Mouse (Mus musculus): ENCODE measurements around the gene Tpgs1. TPM values are rescaled to one million over a fixed set of nuclear protein-coding genes. Genes with fewer than 3 reads are reported as not detected.
A peak's percentile ranks its signal among the peaks of the same experiment; 100 is the strongest.

Gene Tpgs1
- 107 and 124 TPM in 2 replicates for polyA plus RNA-seq (2015; fragmentation: Nextera tagmentation; extraction: Ambion mirVana)

DNA sequence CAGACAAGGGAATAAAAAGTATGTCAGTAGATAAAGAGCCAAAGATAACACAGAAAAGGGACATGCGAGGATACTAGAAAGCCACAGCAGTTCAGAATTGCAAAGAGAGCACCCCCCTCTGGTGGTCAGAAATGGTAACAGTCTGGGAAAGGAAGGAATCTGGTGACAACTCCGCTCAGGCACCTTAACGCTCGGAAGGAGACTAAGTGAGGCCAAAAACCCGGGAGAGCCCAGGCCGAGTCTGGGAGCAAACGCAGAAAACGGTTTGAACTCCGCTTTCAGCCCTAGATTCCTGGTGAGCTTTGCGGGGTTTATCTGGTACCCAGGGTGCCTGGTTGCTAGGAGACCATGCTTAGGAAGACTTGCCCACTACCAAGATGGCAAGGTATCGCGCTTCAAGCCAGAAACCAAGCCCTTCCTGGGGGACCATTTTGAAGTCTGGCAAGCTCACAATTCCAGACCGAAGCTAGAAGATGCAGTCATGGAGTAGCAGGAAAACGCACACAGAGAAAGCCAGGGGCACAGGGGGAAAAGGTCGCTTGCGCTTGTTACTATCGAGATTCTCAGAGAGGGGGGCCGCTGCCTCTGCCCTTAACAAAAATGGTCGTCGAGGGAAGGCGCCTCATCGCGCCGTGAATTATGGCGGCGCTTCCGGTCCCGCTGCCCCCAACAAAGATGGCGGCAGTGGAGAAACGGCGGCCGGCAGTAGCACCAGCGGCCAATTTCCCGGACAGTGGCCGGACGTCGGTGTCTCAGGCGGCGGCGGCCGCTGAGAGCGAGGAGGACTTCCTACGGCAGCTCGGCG is at the start of gene Tpgs1:
TSS of gene Tpgs1 (plus strand) at position 599 of the 805 bp plus-strand sequence.
- H3K9ac ChIP-seq (ENCODE audit: low read depth, low read length): peak within 1 kb of the TSS; percentile 94
- peak within 1 kb of the TSS; percentile 96 for H3K4me2 ChIP-seq (ENCODE audit: low read length)
- WGBS: under 1% methylated on average over 45 of the region's 45 CpGs
- no peaks in the 10 kb centered on the region for H3K9me3 ChIP-seq (ENCODE audit: control insufficient read depth, low read length)
- H3K27ac ChIP-seq (ENCODE audit: low read depth, low read length): peak within 1 kb of the TSS; percentile 99
- peak within 1 kb of the TSS; percentile 97 for H3K4me3 ChIP-seq (ENCODE audit: low read length)
- peaks cover 19% of the 10 kb centered on the region for H3K4me1 ChIP-seq (ENCODE audit: control insufficient read depth, insufficient read depth, low read depth, low read length)
- no peaks in the 10 kb centered on the region for H3K27me3 ChIP-seq (replicated peaks; ENCODE audit: control insufficient read depth, insufficient read depth, low read length)
- peak; percentile 86 for ATAC-seq
- no peaks in the 10 kb centered on the region for H3K36me3 ChIP-seq (ENCODE audit: control insufficient read depth, insufficient read depth, low read length)

DNA sequence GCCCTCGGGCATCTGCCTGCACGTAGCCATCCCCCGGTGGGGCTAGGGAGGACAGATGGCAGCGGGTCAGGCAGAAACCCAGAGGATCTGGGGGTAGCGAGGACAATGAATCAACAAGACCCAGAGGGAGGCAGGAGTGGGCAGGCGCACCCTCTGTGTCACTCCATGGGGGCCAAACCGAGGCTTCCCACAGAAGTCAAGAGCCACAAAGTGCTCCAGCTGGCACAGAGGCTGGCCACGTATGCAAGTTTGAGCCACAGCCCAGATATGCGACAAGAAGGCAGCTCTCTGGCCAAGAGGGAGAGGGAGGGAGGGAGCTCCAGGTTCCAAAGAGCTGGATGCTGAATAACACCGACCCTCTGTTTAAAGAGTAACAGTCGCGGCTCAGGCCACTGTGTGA is 45.2 kb upstream of the Tpgs1 start:
- no peaks in the 10 kb centered on the region for H3K9me3 ChIP-seq (ENCODE audit: control insufficient read depth, low read length)
- H3K4me3 ChIP-seq (ENCODE audit: low read length): no peak overlapping the region
- no peaks in the 10 kb centered on the region for H3K36me3 ChIP-seq (ENCODE audit: control insufficient read depth, insufficient read depth, low read length)
- no peak for ATAC-seq
- WGBS: 51% methylated on average over 12 of the region's 12 CpGs
- H3K4me1 ChIP-seq (ENCODE audit: control insufficient read depth, insufficient read depth, low read depth, low read length): no peaks in the 10 kb centered on the region
- H3K27ac ChIP-seq (ENCODE audit: low read depth, low read length): no peak overlapping the region
- H3K4me2 ChIP-seq (ENCODE audit: low read length): no peak overlapping the region
- no peaks in the 10 kb centered on the region for H3K27me3 ChIP-seq (replicated peaks; ENCODE audit: control insufficient read depth, insufficient read depth, low read length)
- no peak overlapping the region for H3K9ac ChIP-seq (ENCODE audit: low read depth, low read length)

DNA sequence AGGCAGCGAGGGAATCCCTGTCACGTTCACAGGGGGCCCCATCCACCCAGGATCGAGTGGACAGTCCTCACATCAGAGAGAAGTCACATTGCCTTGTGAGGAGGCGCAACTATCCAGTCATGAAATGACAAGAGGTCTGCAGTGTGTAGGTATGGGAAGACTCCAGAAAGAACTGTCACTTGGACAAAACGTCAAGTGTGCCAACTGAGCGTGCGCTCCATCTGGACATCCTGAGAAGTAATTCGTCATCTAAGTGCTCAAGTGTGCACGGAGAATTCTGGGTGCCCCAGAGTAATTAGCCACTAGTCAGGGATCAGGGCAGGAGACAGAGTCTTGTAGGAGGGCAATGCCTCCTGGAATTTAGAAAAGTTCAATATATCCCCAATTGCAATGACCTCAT is 43.8 kb upstream of the Tpgs1 start:
- Histone ChIP-seq H3K27me3 (replicated peaks; ENCODE audit: control insufficient read depth, insufficient read depth, low read length) (no peaks in the 10 kb centered on the region), H3K27ac (ENCODE audit: low read depth, low read length) (no peak overlapping the region), H3K4me3 (ENCODE audit: low read length) (no peak overlapping the region), H3K9ac (ENCODE audit: low read depth, low read length) (no peak overlapping the region), H3K4me1 (ENCODE audit: control insufficient read depth, insufficient read depth, low read depth, low read length) (no peaks in the 10 kb centered on the region), H3K4me2 (ENCODE audit: low read length) (no peak overlapping the region), H3K36me3 (ENCODE audit: control insufficient read depth, insufficient read depth, low read length) (no peaks in the 10 kb centered on the region), H3K9me3 (ENCODE audit: control insufficient read depth, low read length) (no peaks in the 10 kb centered on the region)
- ATAC-seq: no peak
- 78% methylated on average over 9 of the region's 9 CpGs for WGBS

DNA sequence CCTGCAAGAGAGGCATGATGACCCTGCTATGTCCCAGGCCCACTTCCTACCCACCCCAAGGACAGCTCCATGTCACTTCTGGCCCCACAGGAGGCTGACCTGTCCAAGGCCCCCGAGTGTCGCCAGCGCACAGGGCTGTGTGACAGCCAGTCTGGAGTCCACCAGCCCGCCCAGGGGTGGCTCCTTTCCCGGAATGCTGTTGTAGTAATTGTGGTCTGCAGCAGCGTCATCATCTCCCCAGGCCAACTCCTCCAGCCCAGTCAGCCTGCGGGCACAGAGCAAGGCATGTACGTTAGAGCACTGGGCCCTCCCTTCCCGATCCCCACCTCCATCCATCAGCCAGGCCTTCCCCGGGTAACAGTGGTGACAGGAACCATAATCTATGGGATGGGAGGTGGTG is 43.0 kb upstream of the Tpgs1 start:
- H3K9me3 ChIP-seq (ENCODE audit: control insufficient read depth, low read length): no peaks in the 10 kb centered on the region
- H3K4me3 ChIP-seq (ENCODE audit: low read length): no peak overlapping the region
- H3K27me3 ChIP-seq (replicated peaks; ENCODE audit: control insufficient read depth, insufficient read depth, low read length): no peaks in the 10 kb centered on the region
- no peak for ATAC-seq
- H3K4me1 ChIP-seq (ENCODE audit: control insufficient read depth, insufficient read depth, low read depth, low read length): no peaks in the 10 kb centered on the region
- H3K9ac ChIP-seq (ENCODE audit: low read depth, low read length): no peak overlapping the region
- WGBS: 79% methylated on average over 10 of the region's 10 CpGs
- H3K4me2 ChIP-seq (ENCODE audit: low read length): no peak overlapping the region
- H3K27ac ChIP-seq (ENCODE audit: low read depth, low read length): no peak overlapping the region
- H3K36me3 ChIP-seq (ENCODE audit: control insufficient read depth, insufficient read depth, low read length): no peaks in the 10 kb centered on the region

DNA sequence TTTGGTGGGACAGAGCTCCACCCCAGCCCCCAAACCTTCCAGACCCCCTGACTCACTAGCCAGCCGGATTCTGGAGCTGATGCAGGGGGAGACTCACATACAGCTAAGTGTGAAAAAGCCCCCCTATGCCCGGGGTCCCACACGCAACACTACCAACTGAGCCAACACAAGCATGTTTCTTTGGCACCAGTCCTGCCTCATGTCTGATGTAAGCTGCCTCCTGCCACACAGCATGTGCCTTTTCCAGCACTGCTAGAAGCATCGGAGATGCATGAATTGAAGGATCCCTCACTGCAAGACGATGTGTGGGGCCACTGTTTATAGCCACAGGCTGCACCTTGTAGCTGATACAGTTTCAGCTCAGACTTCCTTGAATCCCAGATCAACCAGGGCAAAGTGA is 40.8 kb upstream of the Tpgs1 start:
- Histone ChIP-seq H3K36me3 (ENCODE audit: control insufficient read depth, insufficient read depth, low read length) (no peaks in the 10 kb centered on the region), H3K4me2 (ENCODE audit: low read length) (no peak overlapping the region), H3K27ac (ENCODE audit: low read depth, low read length) (no peak overlapping the region), H3K27me3 (replicated peaks; ENCODE audit: control insufficient read depth, insufficient read depth, low read length) (no peaks in the 10 kb centered on the region), H3K4me3 (ENCODE audit: low read length) (no peak overlapping the region), H3K4me1 (ENCODE audit: control insufficient read depth, insufficient read depth, low read depth, low read length) (no peaks in the 10 kb centered on the region), H3K9ac (ENCODE audit: low read depth, low read length) (no peak overlapping the region), H3K9me3 (ENCODE audit: control insufficient read depth, low read length) (no peaks in the 10 kb centered on the region)
- 74% methylated on average over 5 of the region's 5 CpGs for WGBS
- no peak for ATAC-seq

DNA sequence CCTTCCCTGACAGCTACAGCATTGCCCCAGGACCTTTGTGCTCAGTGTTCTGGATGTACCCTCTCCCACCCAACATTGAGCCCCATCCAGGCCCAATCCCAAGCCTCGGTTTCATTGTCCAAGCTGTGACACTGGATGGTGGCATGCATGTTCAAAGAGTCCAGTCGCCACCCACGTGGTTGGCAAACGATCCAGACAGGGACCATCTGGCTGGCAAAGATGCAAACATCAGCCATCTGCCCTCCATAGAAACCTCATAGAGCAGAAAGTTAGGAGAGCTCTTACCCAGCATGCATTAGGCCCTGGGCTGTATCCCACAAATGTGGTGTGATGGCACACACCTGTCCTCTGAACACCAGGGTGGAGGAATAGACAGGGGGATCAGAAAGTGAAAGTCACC is 37.7 kb upstream of the Tpgs1 start:
- ATAC-seq: peak; percentile 67
- peak overlapping the region; percentile 35 for H3K27ac ChIP-seq (ENCODE audit: low read depth, low read length)
- H3K4me1 ChIP-seq (ENCODE audit: control insufficient read depth, insufficient read depth, low read depth, low read length): no peaks in the 10 kb centered on the region; the same call in 1 of the 2 replicates
- no peaks in the 10 kb centered on the region for H3K27me3 ChIP-seq (replicated peaks; ENCODE audit: control insufficient read depth, insufficient read depth, low read length)
- no peaks in the 10 kb centered on the region for H3K36me3 ChIP-seq (ENCODE audit: control insufficient read depth, insufficient read depth, low read length)
- H3K9ac ChIP-seq (ENCODE audit: low read depth, low read length): no peak overlapping the region
- no peaks in the 10 kb centered on the region for H3K9me3 ChIP-seq (ENCODE audit: control insufficient read depth, low read length)
- H3K4me2 ChIP-seq (ENCODE audit: low read length): no peak overlapping the region
- H3K4me3 ChIP-seq (ENCODE audit: low read length): no peak overlapping the region
- WGBS: 51% methylated on average over 4 of the region's 4 CpGs

DNA sequence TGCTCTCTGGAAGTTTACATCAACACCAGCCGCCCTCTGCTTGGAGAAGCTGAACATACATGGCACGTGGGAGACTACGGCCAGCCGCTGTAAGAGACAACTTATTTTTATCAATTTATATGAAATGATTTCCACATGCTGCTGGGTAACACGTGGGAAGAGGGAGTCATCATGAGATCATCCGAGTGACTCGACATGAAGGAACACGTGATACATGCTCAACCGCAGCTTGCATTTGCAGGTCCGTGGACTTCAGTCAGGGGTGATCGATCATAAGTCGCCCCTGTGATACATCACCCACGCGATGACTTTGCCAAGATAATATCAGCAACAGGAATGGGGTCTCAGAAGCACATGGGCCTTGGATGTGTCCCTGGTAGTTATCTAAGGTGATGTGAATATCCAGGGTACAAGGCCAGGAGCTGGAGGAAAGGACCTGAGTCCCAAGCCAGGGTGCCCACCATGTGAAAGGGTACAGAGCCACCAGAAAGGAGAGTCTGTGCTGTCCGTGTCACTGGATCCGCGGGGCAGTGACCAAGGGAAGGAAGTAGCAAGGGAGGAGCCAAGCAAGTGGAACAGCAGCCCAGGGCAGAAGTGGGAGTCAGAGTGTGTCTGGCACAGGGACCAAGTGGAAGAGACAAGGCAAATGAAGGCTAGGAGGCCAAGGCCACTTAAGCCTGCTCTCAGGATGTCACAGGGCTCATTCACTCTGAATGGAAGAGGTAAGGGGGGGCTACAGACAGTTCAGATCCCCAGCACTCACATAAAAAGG is 36.0 kb upstream of the Tpgs1 start:
- Histone ChIP-seq H3K9ac (ENCODE audit: low read depth, low read length) (no peak overlapping the region), H3K27me3 (replicated peaks; ENCODE audit: control insufficient read depth, insufficient read depth, low read length) (no peaks in the 10 kb centered on the region), H3K4me1 (ENCODE audit: control insufficient read depth, insufficient read depth, low read depth, low read length) (peaks cover 4% of the 10 kb centered on the region), H3K4me3 (ENCODE audit: low read length) (no peak overlapping the region), H3K9me3 (ENCODE audit: control insufficient read depth, low read length) (no peaks in the 10 kb centered on the region), H3K36me3 (ENCODE audit: control insufficient read depth, insufficient read depth, low read length) (no peaks in the 10 kb centered on the region), H3K27ac (ENCODE audit: low read depth, low read length) (no peak overlapping the region), H3K4me2 (ENCODE audit: low read length) (no peak overlapping the region)
- WGBS: 86% methylated on average over 17 of the region's 17 CpGs
- no peak for ATAC-seq

DNA sequence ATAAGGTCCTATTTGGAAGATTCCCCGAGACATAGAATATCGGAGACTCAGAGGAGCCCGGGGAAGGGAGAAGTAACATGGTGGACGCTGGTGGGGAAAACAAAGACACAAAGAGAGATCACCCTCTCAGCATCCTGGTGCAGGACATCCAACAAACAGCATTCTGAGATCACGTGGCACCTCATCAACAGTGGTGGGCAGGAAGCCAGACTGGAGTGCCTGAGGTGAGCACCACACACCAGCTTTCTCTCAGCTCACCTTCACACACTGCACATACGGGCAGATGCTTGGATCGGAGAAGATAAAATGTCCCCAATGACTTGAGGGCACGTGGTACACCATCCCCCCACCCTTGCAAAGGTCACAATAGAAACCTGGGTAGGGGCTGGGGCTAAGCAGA is 32.9 kb upstream of the Tpgs1 start:
- Histone ChIP-seq H3K4me1 (ENCODE audit: control insufficient read depth, insufficient read depth, low read depth, low read length) (peaks cover 15% of the 10 kb centered on the region), H3K27me3 (replicated peaks; ENCODE audit: control insufficient read depth, insufficient read depth, low read length) (no peaks in the 10 kb centered on the region; the same call in none of the 2 replicates), H3K4me3 (ENCODE audit: low read length) (peak overlapping the region; percentile 74), H3K36me3 (ENCODE audit: control insufficient read depth, insufficient read depth, low read length) (no peaks in the 10 kb centered on the region), H3K9me3 (ENCODE audit: control insufficient read depth, low read length) (no peaks in the 10 kb centered on the region), H3K9ac (ENCODE audit: low read depth, low read length) (peak overlapping the region; percentile 89; the same call in 1 of the 2 replicates), H3K27ac (ENCODE audit: low read depth, low read length) (0 out of 2 replicates have a peak overlapping the region, but pooled peaks have one; percentile 95), H3K4me2 (ENCODE audit: low read length) (peak overlapping the region; percentile 96)
- ATAC-seq: no peak
- WGBS: 69% methylated on average over 8 of the region's 8 CpGs
